Mouse (Mus musculus) cerebellum, adult 11-12 months (tissue): ENCODE measurements around the gene Resf1.
"Not testable (repeated sequence)": the region's sequence is repeated elsewhere in the genome, so short reads cannot be mapped to it uniquely, and the experiment has no call there.

Experiments used
- DNase-seq: peaks from one replicate; pipeline ENCODE4 v3.0.0; 2022

The Resf1 gene

GRCm38 (mm10) chr6:149308956-149309932 lies at the start of gene Resf1:
Gene Resf1, plus strand, starts transcription at chr6:149309414.
- DNase-seq = peak; percentile 91

- no peak for DNase-seq
Observed at GRCm38 (mm10) chr6:149260801-149261239, 48.4 kb upstream of the Resf1 start.

GRCm38 (mm10) chr6:149267951-149268350 lies 41.3 kb upstream of the Resf1 start:
- DNase-seq = no peak

GRCm38 (mm10) chr6:149278248-149278731 lies 30.9 kb upstream of the Resf1 start:
- no peak for DNase-seq

GRCm38 (mm10) chr6:149278866-149279265 lies 30.3 kb upstream of the Resf1 start:
- no peak for DNase-seq

- no peak for DNase-seq
Observed at GRCm38 (mm10) chr6:149280511-149280910, 28.7 kb upstream of the Resf1 start.

- not testable (repeated sequence) for DNase-seq
Observed at GRCm38 (mm10) chr6:149288190-149288589, 21.0 kb upstream of the Resf1 start.

GRCm38 (mm10) chr6:149303231-149303630 lies 6.0 kb upstream of the Resf1 start:
- not testable (repeated sequence) for DNase-seq

GRCm38 (mm10) chr6:149307092-149307491 lies 2.1 kb upstream of the Resf1 start:
- no peak for DNase-seq

GRCm38 (mm10) chr6:149307801-149308200 lies 1.4 kb upstream of the Resf1 start:
- DNase-seq = no peak

- no peak for DNase-seq
Observed at GRCm38 (mm10) chr6:149310226-149310625, 1.0 kb downstream of the Resf1 start.

GRCm38 (mm10) chr6:149311044-149311443 lies 1.8 kb downstream of the Resf1 start:
- no peak for DNase-seq

GRCm38 (mm10) chr6:149311778-149312177 lies 2.6 kb downstream of the Resf1 start:
- no peak for DNase-seq

- DNase-seq = no peak
Observed at GRCm38 (mm10) chr6:149312221-149312620, 3.0 kb downstream of the Resf1 start.

- DNase-seq = no peak
Observed at GRCm38 (mm10) chr6:149314918-149315317, 5.7 kb downstream of the Resf1 start.

GRCm38 (mm10) chr6:149323523-149324241 lies 14.5 kb downstream of the Resf1 start:
- no peak for DNase-seq

GRCm38 (mm10) chr6:149324242-149324633 lies 15.0 kb downstream of the Resf1 start:
- DNase-seq = no peak

- no peak for DNase-seq
Observed at GRCm38 (mm10) chr6:149329071-149329470, 19.9 kb downstream of the Resf1 start.

GRCm38 (mm10) chr6:149330332-149330731 lies 21.1 kb downstream of the Resf1 start:
- no peak for DNase-seq

- DNase-seq = no peak
Observed at GRCm38 (mm10) chr6:149333036-149333435, 23.8 kb downstream of the Resf1 start.

- no peak for DNase-seq
Observed at GRCm38 (mm10) chr6:149337990-149338389, 28.8 kb downstream of the Resf1 start.

- no peak for DNase-seq
Observed at GRCm38 (mm10) chr6:149338622-149339021, 29.4 kb downstream of the Resf1 start.

- DNase-seq = no peak
Observed at GRCm38 (mm10) chr6:149343802-149344201, 34.6 kb downstream of the Resf1 start.

GRCm38 (mm10) chr6:149344372-149344771 lies 35.2 kb downstream of the Resf1 start:
- no peak for DNase-seq
